Mouse (Mus musculus): Measurements from ENCODE around the gene Gm10577.

DNA sequence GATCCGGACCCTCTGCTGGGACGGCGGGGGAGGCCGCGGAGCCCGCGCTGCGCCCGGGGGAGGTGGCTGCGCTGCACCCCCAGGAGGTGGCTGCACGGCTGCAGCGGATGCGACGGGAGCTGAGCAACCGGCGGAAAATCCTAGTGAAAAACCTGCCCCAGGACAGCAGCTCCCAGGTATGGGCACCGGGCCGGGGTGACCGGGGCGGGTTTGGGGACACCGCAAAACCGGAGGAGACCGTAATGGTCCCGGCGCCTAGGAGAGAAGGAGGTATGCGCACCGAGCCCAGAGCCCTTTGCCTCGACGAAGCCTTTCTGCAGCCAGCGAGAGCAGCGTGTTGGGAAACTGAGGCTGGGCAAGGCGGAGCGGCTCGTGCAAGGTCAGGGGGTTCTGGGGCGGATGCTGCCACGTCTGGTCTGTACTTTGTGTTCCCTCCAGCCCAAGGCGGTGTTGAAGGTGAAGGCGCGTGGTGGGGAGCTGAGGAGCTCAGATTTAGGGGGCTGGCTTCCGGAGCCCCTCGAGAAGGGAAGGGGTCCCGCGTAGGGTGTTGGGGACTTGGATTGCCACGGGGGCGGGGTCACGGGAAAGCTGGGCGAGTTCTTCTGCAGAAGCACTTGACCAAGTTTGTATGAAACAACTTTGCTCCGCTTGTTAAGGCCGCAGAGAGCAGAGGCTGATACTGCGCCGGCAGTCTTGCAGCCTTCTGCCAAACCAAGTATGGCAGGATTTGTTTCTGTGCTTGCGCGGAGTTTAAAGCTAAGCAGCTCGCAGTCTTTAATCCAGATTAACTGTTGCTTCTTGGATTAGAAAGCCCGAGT lies 48.9 kb upstream of the Gm10577 start:
- TF ChIP-seq EP300 (IDR thresholded peaks at IDR 0.05; ENCODE audit: low read depth) (no peak), CTCF (IDR thresholded peaks at IDR 0.05; ENCODE audit: low read depth) (no peak)
